Mouse (Mus musculus) urinary bladder, postnatal 36 days (tissue): ENCODE measurements around the gene Inpp5f.
A peak's percentile ranks its signal among the peaks of the same experiment; 100 is the strongest.
"Not testable (repeated sequence)": the region's sequence is repeated elsewhere in the genome, so short reads cannot be mapped to it uniquely, and the experiment has no call there.

Experiments used
- DNase-seq, 2 experiments: peaks; one replicate each; pipeline ENCODE4 v3.0.0; 2022; ENCODE audit warnings: low spot score in 2 of 2, mixed read lengths in 1 of 2

The Inpp5f gene

GRCm38 (mm10) chr7:128610897-128611798 lies at the start of gene Inpp5f:
Gene Inpp5f (plus strand): TSS chr7:128611328.
- DNase-seq = peak; percentile 100

GRCm38 (mm10) chr7:128563373-128563772 lies 47.8 kb upstream of the Inpp5f start:
- DNase-seq = no peak

GRCm38 (mm10) chr7:128566311-128566710 lies 44.8 kb upstream of the Inpp5f start:
- DNase-seq = no peak

GRCm38 (mm10) chr7:128567561-128568244 lies 43.4 kb upstream of the Inpp5f start:
- no peak for DNase-seq

GRCm38 (mm10) chr7:128569429-128569828 lies 41.7 kb upstream of the Inpp5f start:
- not testable (repeated sequence) for DNase-seq

- DNase-seq = no peak
Observed at GRCm38 (mm10) chr7:128569987-128570656, 41.0 kb upstream of the Inpp5f start.

- DNase-seq = not testable (repeated sequence)
Observed at GRCm38 (mm10) chr7:128570657-128571056, 40.5 kb upstream of the Inpp5f start.

- no peak for DNase-seq
Observed at GRCm38 (mm10) chr7:128572030-128572429, 39.1 kb upstream of the Inpp5f start.

- DNase-seq = no peak
Observed at GRCm38 (mm10) chr7:128575211-128575610, 35.9 kb upstream of the Inpp5f start.

- DNase-seq = no peak
Observed at GRCm38 (mm10) chr7:128575794-128576193, 35.3 kb upstream of the Inpp5f start.

GRCm38 (mm10) chr7:128577607-128578006 lies 33.5 kb upstream of the Inpp5f start:
- no peak for DNase-seq

GRCm38 (mm10) chr7:128578199-128578945 lies 32.8 kb upstream of the Inpp5f start:
- no peak for DNase-seq

- no peak for DNase-seq
Observed at GRCm38 (mm10) chr7:128579381-128579780, 31.7 kb upstream of the Inpp5f start.

- no peak for DNase-seq
Observed at GRCm38 (mm10) chr7:128580318-128580717, 30.8 kb upstream of the Inpp5f start.

GRCm38 (mm10) chr7:128581864-128582484 lies 29.2 kb upstream of the Inpp5f start:
- DNase-seq = no peak

GRCm38 (mm10) chr7:128583213-128583948 lies 27.7 kb upstream of the Inpp5f start:
- peak in 1 of 2 experiments; percentile 14 for DNase-seq

GRCm38 (mm10) chr7:128587334-128587933 lies 23.7 kb upstream of the Inpp5f start:
- no peak for DNase-seq

- peak in 1 of 2 experiments; percentile 22 for DNase-seq
Observed at GRCm38 (mm10) chr7:128591345-128592084, 19.6 kb upstream of the Inpp5f start.
